Mouse (Mus musculus) cerebellum, postnatal 10 days (tissue): ENCODE measurements around the gene Ifi211.
"Not testable (repeated sequence)": the region's sequence is repeated elsewhere in the genome, so short reads cannot be mapped to it uniquely, and the experiment has no call there.

Experiments used
- DNase-seq, 2 experiments: peaks; one replicate each; pipeline ENCODE4 v3.0.0; 2021; ENCODE audit warnings: mixed read lengths in 2 of 2

Ifi211 gene

DNA sequence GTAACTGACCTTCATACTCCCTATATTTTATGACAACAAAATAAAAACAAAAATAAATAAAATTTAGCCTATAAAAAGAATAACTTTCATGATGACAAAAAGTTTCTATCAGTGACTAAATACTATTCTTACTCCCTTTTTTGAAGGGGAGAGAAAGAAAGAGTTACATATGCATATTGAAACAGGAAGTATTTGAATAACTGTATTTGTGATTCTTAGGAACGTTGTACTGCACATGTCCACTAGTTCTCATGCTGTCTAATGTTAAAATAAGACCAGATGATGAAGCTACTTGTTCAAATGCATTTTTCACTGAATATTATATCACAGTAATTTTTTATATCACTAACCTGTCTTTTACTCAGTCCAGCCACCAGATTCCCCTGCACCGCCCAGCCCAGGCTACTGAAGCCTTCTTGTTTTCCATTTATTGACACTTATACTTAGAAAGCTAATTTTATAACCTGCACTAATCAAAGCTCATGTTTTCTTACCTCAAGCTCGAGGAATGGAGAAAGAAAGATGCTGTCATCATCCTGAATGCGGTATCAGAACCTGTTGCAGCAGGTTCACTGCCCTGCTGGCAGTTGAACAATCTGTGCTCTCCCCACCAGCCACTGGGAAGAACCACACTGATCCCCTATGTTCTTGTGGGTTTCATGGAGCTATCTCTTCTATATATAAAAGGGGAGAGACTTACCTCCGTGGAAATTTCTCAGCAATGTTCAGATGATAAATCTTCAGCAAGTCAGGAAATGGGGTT, 33.4 kb downstream of the Ifi211 start:
- peak; percentile 46 to 59 for DNase-seq

DNA sequence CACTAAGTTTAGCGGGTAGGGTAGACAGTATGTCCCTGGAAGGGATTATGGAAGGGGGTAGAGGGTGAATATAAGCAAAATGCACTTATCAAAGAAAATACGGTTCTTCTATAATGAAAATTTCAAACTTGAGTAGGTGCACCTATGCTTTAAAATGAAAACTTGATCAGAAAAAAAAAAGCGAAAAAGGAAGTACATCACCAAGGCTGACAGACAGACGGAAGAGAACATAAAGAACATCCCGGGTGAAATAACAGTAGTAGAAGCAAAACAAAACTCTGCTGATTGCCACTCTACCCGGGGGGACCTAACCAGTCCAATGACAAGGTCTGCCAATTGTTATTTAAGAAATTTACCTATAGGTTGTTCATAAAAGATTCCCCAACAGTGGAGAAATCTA, 34.6 kb downstream of the Ifi211 start:
- not testable (repeated sequence) for DNase-seq

DNA sequence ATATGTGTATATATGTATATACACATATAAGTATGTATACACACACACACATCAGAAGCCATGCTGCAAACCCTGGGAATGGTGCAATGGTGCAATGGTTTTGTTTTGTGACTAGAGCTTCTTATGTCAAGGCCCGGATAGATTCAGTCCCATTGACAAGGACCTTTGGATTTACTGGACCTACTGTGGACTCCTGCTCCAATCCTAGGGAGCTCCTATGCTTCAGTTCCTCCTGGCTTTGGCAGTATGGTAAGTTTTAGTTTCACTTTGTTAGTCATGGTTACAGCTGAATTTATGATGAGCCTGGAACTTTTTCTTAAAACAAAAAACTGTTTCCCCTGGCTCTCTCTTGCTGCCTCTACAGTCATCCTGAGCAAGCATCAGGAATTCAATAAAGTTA, 35.7 kb downstream of the Ifi211 start:
- not testable (repeated sequence) for DNase-seq

DNA sequence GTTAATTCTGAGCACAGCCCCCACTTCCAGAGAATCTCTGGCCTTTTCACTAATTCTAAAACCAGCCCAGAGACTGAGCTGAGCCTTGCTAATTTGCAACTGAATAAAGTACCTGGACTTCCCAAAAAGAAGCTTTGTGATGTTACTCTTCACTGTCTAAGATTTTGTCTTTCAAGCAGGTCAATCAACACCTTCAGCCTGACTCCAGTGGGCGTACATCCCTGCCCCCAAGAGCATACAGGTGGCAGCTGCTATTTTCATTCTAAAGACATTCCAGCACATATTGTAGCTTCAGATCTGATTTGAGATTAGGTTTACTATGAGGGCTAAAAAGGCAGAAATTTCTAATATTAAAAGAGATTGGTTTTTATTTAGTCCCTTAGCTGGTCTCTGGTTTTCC, 44.3 kb downstream of the Ifi211 start:
- DNase-seq: not testable (repeated sequence)

DNA sequence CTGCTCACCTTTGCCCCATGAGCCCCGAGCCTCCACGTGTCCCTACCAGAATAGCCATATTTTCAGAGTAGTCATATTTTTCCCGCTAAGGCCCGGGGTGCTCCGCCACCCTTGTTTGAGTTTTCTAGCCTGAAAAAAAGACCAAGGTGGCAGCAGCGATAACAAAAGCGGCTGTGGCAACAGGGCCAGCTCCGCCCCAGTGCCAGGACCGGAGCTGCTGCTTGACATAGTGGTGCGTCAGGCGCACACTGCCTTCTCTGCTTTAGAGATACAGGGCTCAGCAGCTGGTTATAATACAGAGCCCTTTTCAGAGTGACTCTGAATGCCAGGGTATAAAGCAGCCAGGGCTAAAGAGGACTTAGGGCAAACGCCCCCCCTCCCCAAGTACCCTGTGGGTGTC, 46.3 kb downstream of the Ifi211 start:
- no peak for DNase-seq

DNA sequence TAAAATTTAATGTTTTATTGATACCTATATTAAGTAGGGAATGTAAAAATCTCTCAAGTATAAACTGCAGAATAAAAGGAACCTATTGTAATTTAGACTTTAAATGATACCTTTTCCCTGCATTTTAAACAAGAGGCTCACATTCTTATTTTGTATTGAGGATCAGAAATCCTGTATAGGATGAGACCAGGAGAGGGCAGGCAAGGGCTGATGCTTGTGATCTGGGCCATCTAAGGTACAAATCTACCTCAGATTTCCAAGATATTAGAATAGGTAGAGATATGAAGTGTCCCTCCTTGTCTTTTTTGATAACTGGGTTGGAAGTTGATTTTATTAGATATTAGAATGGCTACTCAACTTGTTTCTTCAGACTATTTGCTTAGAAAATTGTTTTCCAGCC, 59.1 kb downstream of the Ifi211 start:
- DNase-seq: peak; percentile 66 to 70

DNA sequence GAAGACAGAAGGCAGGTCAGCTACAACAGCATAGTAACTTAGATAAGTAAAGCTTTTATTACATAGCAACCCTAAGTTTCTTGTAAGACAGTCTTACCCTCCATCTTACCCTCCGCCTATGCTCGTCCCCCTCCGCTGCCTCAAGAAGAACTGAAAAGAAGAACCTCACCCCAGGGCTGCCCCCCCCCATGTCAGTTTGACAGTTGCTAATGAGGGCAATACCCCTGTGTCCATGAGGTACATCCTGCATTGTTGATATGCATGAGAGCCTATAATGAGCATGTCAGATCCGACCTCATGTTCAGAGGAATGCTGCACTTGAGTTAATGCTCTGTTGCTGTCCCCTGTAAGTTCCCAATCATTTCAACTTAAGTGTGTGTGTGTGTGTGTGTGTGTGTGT, 60.0 kb downstream of the Ifi211 start:
- DNase-seq: peak in 1 of 2 experiments; percentile 5
